Mouse (Mus musculus) forebrain, embryonic 11.5 days (tissue): ENCODE measurements around the gene Tceanc2. TPM values are rescaled to one million over a fixed set of nuclear protein-coding genes. Genes with fewer than 3 reads are reported as not detected.

ENCODE experiments used
- ATAC-seq: fragments of 200-750 bp; cut with Nextera tagmentation; replicated peaks from 2 replicates; pipeline ENCODE4 v1.8.0; 2017; ENCODE audit warnings: moderate TSS enrichment; ENCODE audit not compliant: low FRiP score
- DNase-seq: peaks from one replicate; pipeline ENCODE4 v3.0.0-alpha.2; 2017; ENCODE audit warnings: low spot score
- H3K27ac ChIP-seq: fragments of 300-500 bp; sonication (generic); 2 replicates; pipeline ENCODE4 v1.5.1; 2014; ENCODE audit warnings: low read depth, low read length
- H3K27me3 ChIP-seq: fragments of 300-500 bp; sonication (generic); 2 replicates; pipeline ENCODE4 v1.6.1; 2014; ENCODE audit warnings: mild to moderate bottlenecking, low read length, mixed read lengths; ENCODE audit not compliant: control insufficient read depth, insufficient read depth
- H3K36me3 ChIP-seq: fragments of 300-500 bp; sonication (generic); 2 replicates; pipeline ENCODE4 v1.6.1; 2014; ENCODE audit warnings: mild to moderate bottlenecking, low read length, moderate library complexity, mixed read lengths; ENCODE audit not compliant: control insufficient read depth, insufficient read depth
- H3K4me1 ChIP-seq: fragments of 300-500 bp; sonication (generic); replicated peaks from 2 replicates; pipeline ENCODE4 v1.6.1; 2014; ENCODE audit warnings: low read length, mixed read lengths; ENCODE audit not compliant: control insufficient read depth, insufficient read depth
- H3K4me2 ChIP-seq: fragments of 300-500 bp; sonication (generic); 2 replicates; pipeline ENCODE4 v1.6.1; 2014; ENCODE audit warnings: low read depth, mild to moderate bottlenecking, low read length, moderate library complexity, mixed read lengths; ENCODE audit not compliant: severe bottlenecking
- H3K4me3 ChIP-seq: fragments of 300-500 bp; sonication (generic); 2 replicates; pipeline ENCODE4 v1.5.1; 2014; ENCODE audit warnings: low read depth, low read length
- H3K9ac ChIP-seq: fragments of 300-500 bp; sonication (generic); 2 replicates; pipeline ENCODE4 v1.6.1; 2014; ENCODE audit warnings: low read length
- H3K9me3 ChIP-seq: fragments of 300-500 bp; sonication (generic); 2 replicates; pipeline ENCODE4 v1.6.1; 2016; ENCODE audit warnings: low read length, mixed read lengths; ENCODE audit not compliant: control insufficient read depth
- WGBS: fragments of 180-500 bp; shearing (Covaris S2); extraction: QIAGEN DNeasy Blood & Tissue Kit; methylation state at CpG from one replicate; pipeline ENCODE4 v1.1.7; 2014; 5-methylcytosine and 5-hydroxymethylcytosine counted together
- polyA plus RNA-seq: library from polyadenylated mRNA; unstranded; fragments of >200 nt; fragmentation: Nextera tagmentation; extraction: Ambion mirVana; gene quantifications from 2 replicates; pipeline ENCODE4 v1.2.1, GENCODE M21; 2014

Gene Tceanc2
- polyA plus RNA-seq, 1 experiment from 2014 or later: 21.2 TPM

GRCm38 (mm10) chr4:107183203-107183602, 4.3 kb upstream of the Tceanc2 start:
- WGBS: 94% methylated on average over 4 of the region's 4 CpGs
- Histone ChIP-seq H3K4me2 (no peak overlapping the region), H3K9ac (no peak overlapping the region), H3K27ac (no peak overlapping the region), H3K4me3 (no peak overlapping the region), H3K36me3 (no peaks in the 10 kb centered on the region; the same call in 1 of the 2 replicates), H3K27me3 (no peaks in the 10 kb centered on the region), H3K9me3 (no peaks in the 10 kb centered on the region), H3K4me1 (no peaks in the 10 kb centered on the region)
- DNase-seq (no peak), ATAC-seq (no peak)

- Histone ChIP-seq H3K27ac (no peak overlapping the region), H3K9ac (no peak overlapping the region), H3K4me2 (no peak overlapping the region), H3K4me1 (no peaks in the 10 kb centered on the region), H3K9me3 (no peaks in the 10 kb centered on the region), H3K36me3 (no peaks in the 10 kb centered on the region; the same call in 1 of the 2 replicates), H3K4me3 (no peak overlapping the region), H3K27me3 (no peaks in the 10 kb centered on the region)
- ATAC-seq: no peak
- WGBS: 83% methylated on average over 2 of the region's 2 CpGs
- DNase-seq: no peak
These were observed 3.9 kb upstream of the Tceanc2 start for GRCm38 (mm10) chr4:107182796-107183195.

- no peak for DNase-seq
- no peaks in the 10 kb centered on the region; the same call in 1 of the 2 replicates for H3K4me1 ChIP-seq
- no peak for ATAC-seq
These were observed 3.0 kb upstream of the Tceanc2 start for GRCm38 (mm10) chr4:107181866-107182265.

GRCm38 (mm10) chr4:107180746-107181145, 1.8 kb upstream of the Tceanc2 start:
- H3K36me3 ChIP-seq: no peaks in the 10 kb centered on the region
- H3K27ac ChIP-seq: no peak overlapping the region
- no peak overlapping the region for H3K4me2 ChIP-seq
- no peaks in the 10 kb centered on the region for H3K27me3 ChIP-seq
- no peak overlapping the region for H3K4me3 ChIP-seq
- no peaks in the 10 kb centered on the region; the same call in 1 of the 2 replicates for H3K4me1 ChIP-seq
- DNase-seq (no peak), ATAC-seq (no peak)
- no peak overlapping the region for H3K9ac ChIP-seq
- no peaks in the 10 kb centered on the region for H3K9me3 ChIP-seq

More at GRCm38 (mm10) chr4:107181866-107182265, 3.0 kb upstream of the Tceanc2 start:
- Histone ChIP-seq H3K27me3 (no peaks in the 10 kb centered on the region), H3K36me3 (no peaks in the 10 kb centered on the region), H3K9ac (no peak overlapping the region), H3K4me2 (no peak overlapping the region), H3K4me3 (no peak overlapping the region), H3K27ac (no peak overlapping the region), H3K9me3 (no peaks in the 10 kb centered on the region)
- 83% methylated on average over 6 of the region's 6 CpGs for WGBS

GRCm38 (mm10) chr4:107179561-107179960, 645 bp upstream of the Tceanc2 start:
- WGBS: 14% methylated on average over 8 of the region's 8 CpGs
- Histone ChIP-seq H3K36me3 (peaks cover 4% of the 10 kb centered on the region; the same call in 1 of the 2 replicates), H3K4me3 (peak overlapping the region; percentile 97)

GRCm38 (mm10) chr4:107178182-107178829, 610 bp downstream of the Tceanc2 start, which contains the start of gene Tmem59:
Tmem59 (plus strand) TSS chr4:107178399.
- WGBS: under 1% methylated on average over 48 of the region's 49 CpGs
- peak within 1 kb of the TSS; percentile 55 for H3K4me2 ChIP-seq
- H3K4me3 ChIP-seq: peak within 1 kb of the TSS; percentile 97
- H3K4me1 ChIP-seq: no peaks in the 10 kb centered on the region; the same call in 1 of the 2 replicates
- DNase-seq: peak; percentile 95
- no peaks in the 10 kb centered on the region for H3K27me3 ChIP-seq
- H3K9ac ChIP-seq: peak within 1 kb of the TSS; percentile 87
- peak within 1 kb of the TSS; percentile 96 for H3K27ac ChIP-seq
- H3K36me3 ChIP-seq: peaks cover 4% of the 10 kb centered on the region; the same call in 1 of the 2 replicates
- H3K9me3 ChIP-seq: no peaks in the 10 kb centered on the region
- ATAC-seq: peak; percentile 93

More at GRCm38 (mm10) chr4:107179561-107179960, 645 bp upstream of the Tceanc2 start:
- H3K27ac ChIP-seq: peak overlapping the region; percentile 96; the same call in 1 of the 2 replicates
- H3K9ac ChIP-seq: peak overlapping the region; percentile 87
- peak overlapping the region; percentile 55 for H3K4me2 ChIP-seq
- DNase-seq: no peak
- no peaks in the 10 kb centered on the region for H3K9me3 ChIP-seq
- H3K27me3 ChIP-seq: no peaks in the 10 kb centered on the region
- H3K4me1 ChIP-seq: no peaks in the 10 kb centered on the region; the same call in 1 of the 2 replicates
- no peak for ATAC-seq

- H3K9ac ChIP-seq: peak overlapping the region; percentile 87
- H3K9me3 ChIP-seq: no peaks in the 10 kb centered on the region
- H3K27ac ChIP-seq: peak overlapping the region; percentile 96
- H3K4me1 ChIP-seq: no peaks in the 10 kb centered on the region; the same call in 1 of the 2 replicates
- peaks cover 4% of the 10 kb centered on the region; the same call in 1 of the 2 replicates for H3K36me3 ChIP-seq
- no peaks in the 10 kb centered on the region for H3K27me3 ChIP-seq
- peak overlapping the region; percentile 55 for H3K4me2 ChIP-seq
- DNase-seq (no peak), ATAC-seq (no peak)
- WGBS: 53% methylated on average over 11 of the region's 11 CpGs
- peak overlapping the region; percentile 97 for H3K4me3 ChIP-seq
These were observed 1.4 kb downstream of the Tceanc2 start for GRCm38 (mm10) chr4:107177506-107177905.

- 84% methylated on average over 5 of the region's 5 CpGs for WGBS
- ATAC-seq (no peak), DNase-seq (peak; percentile 27)
- H3K27ac ChIP-seq: no peak overlapping the region
- H3K9me3 ChIP-seq: no peaks in the 10 kb centered on the region
- no peak overlapping the region for H3K4me3 ChIP-seq
- H3K4me2 ChIP-seq: no peak overlapping the region
- no peaks in the 10 kb centered on the region for H3K27me3 ChIP-seq
- H3K36me3 ChIP-seq: peaks cover 3% of the 10 kb centered on the region; the same call in 1 of the 2 replicates
- no peaks in the 10 kb centered on the region for H3K4me1 ChIP-seq
- H3K9ac ChIP-seq: no peak overlapping the region
These were observed 11.1 kb downstream of the Tceanc2 start for GRCm38 (mm10) chr4:107167798-107168197.
